Mouse (Mus musculus): ENCODE measurements around the gene Aqp11.

GRCm38 (mm10) chr7:97737638-97738456, at the start of gene Aqp11:
- TF ChIP-seq GATA1 (IDR thresholded peaks at IDR 0.05; ENCODE audit: borderline replicate concordance, low read length) = no peak
- no peak for TF ChIP-seq FLI1 (IDR thresholded peaks at IDR 0.05; ENCODE audit: low read length)
